In the genomic region with DNA sequence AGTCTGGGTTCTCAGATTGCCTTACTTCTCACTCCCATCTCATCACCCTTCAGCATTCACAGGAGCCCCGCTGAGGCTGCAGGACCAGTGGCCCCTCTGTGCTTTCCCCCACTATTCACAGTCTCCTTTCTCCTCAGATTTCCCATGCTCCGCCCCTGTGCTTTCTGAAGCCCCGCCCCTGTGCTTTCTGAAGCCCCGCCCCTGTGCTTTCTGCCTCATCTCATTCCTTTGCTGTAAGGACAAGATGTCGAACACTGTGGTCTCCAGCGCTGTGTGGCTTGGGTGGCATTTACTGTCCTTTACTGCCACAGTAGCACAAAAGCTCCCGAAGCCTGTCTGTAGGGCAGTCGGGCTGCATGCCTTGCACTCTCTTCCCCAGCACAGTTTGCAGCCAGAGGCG, we compare ENCODE assay signal across 8 mouse cellular contexts.
DNase-seq lines count a peak whose midpoint lies in the region; ATAC-seq lines count a peak whose summit lies in the region.
"Had no signal": no experiment of that assay in that cellular context is flagged by ENCODE, and none has a peak within 500 bp of the region (broad histone marks: within the 10 kb centered on the region; RNA-seq: fewer than 3 reads in every experiment).

No protein-coding gene starts in this region.

- DNase-seq in ES-CJ7 (ENCODE audit: low read depth, low spot score), result peak; percentile 30
- DNase-seq in adrenal gland, postnatal 14 days, result peak; percentile 40
- peak; percentile 34 for DNase-seq in splenic B cell, adult 2 months (ENCODE audit: low read depth, low spot score)
- DNase-seq in gastrocnemius, postnatal 10 days, result no peak
- no peak for DNase-seq in urinary bladder, postnatal 36 days (ENCODE audit: low spot score in 2 of 2)

- H3K4me3 ChIP-seq in liver, embryonic 12.5 days, result no peak overlapping the region
- H3K4me3 ChIP-seq: erythroblast, embryonic 14.5 days had no signal

- ATAC-seq in hematopoietic stem cell, adult 5-6 weeks (replicated peaks in 1 of 2; ENCODE audit: insufficient read depth in 1 of 2, low FRiP score in 2 of 2, low TSS enrichment in 1 of 2, low read depth in 1 of 2, poor library complexity in 2 of 2, severe bottlenecking in 2 of 2), result peak; percentile 45 to 65; a peak in 3 of 4 replicates
- no peak for ATAC-seq in liver, embryonic 12.5 days

- H3K36me3 ChIP-seq in liver, embryonic 12.5 days, result no peaks in the 10 kb centered on the region
- H3K36me3 ChIP-seq in splenic B cell, adult 2 months (ENCODE audit: control insufficient read depth, insufficient read depth, low read length, poor library complexity, severe bottlenecking), result no peaks in the 10 kb centered on the region

- no peak overlapping the region for H3K27ac ChIP-seq in liver, embryonic 12.5 days

- WGBS in liver, embryonic 12.5 days (ENCODE audit: insufficient replicate concordance), result 4% methylated on average over 9 of the region's 9 CpGs

- peaks cover 34% of the 10 kb centered on the region for H3K27me3 ChIP-seq in liver, embryonic 12.5 days (replicated peaks)
- no peaks in the 10 kb centered on the region for H3K27me3 ChIP-seq in splenic B cell, adult 2 months (ENCODE audit: control insufficient read depth, insufficient read depth, low read length, poor library complexity, severe bottlenecking)

- peaks cover 15% of the 10 kb centered on the region for H3K4me1 ChIP-seq in liver, embryonic 12.5 days

- no peaks in the 10 kb centered on the region for H3K9me3 ChIP-seq in liver, embryonic 12.5 days (replicated peaks)

- H3K9ac ChIP-seq in liver, embryonic 12.5 days, result no peak overlapping the region

- peak overlapping the region; percentile 27; the same call in 1 of the 2 replicates for H3K4me2 ChIP-seq in liver, embryonic 12.5 days

Comparison
In these comparisons a context has a peak if more than half of its experiments do, and no peak if none do; other contexts are left out.
1. DNase-seq: peak in ES-CJ7 (single experiment), adrenal gland, postnatal 14 days (single experiment) and splenic B cell, adult 2 months (single experiment); none in gastrocnemius, postnatal 10 days (single experiment) and urinary bladder, postnatal 36 days (0 of 2).